Mouse (Mus musculus) embryonic fibroblast, embryonic 13.5 days (primary cell): ENCODE data around the gene Pank4.

Experiments used
- CTCF ChIP-seq: IDR thresholded peaks from 2 replicates; pipeline ENCODE4 v1.5.1; 2011; ENCODE audit warnings: mild to moderate bottlenecking, control low read depth, low read length, moderate library complexity, borderline replicate concordance; ENCODE audit not compliant: insufficient read depth
- POLR2A ChIP-seq: IDR thresholded peaks from 2 replicates; pipeline ENCODE4 v1.6.1; 2011; ENCODE audit warnings: low read depth, mild to moderate bottlenecking, control low read depth, low read length, moderate library complexity

GRCm38 (mm10) chr4:154980110-154980509 lies 16.2 kb downstream of the Pank4 start:
- peak; percentile 20; the same call in 1 of the 2 replicates for TF ChIP-seq CTCF
- no peak for TF ChIP-seq POLR2A
